Mouse (Mus musculus): ENCODE measurements around the gene Cilp2. TPM values are rescaled to one million over a fixed set of nuclear protein-coding genes. Genes with fewer than 3 reads are reported as not detected.

The Cilp2 gene
- polyA plus RNA-seq, 1 experiment from 2014 or later = 0.78 TPM

- no peak overlapping the region for H3K4me2 ChIP-seq
- H3K36me3 ChIP-seq = no peaks in the 10 kb centered on the region
- H3K4me3 ChIP-seq (replicated peaks) = no peak overlapping the region
- no peaks in the 10 kb centered on the region for H3K9me3 ChIP-seq
- 84% methylated on average over 11 of the region's 11 CpGs for WGBS
- H3K9ac ChIP-seq (replicated peaks) = no peak overlapping the region
- no peaks in the 10 kb centered on the region; the same call in none of the 2 replicates for H3K27me3 ChIP-seq
- H3K27ac ChIP-seq = no peak overlapping the region
- H3K4me1 ChIP-seq (replicated peaks) = no peaks in the 10 kb centered on the region
- ATAC-seq (ENCODE audit: insufficient number of reproducible peaks, insufficient read depth, low FRiP score, low TSS enrichment, low read depth) = no peak
These were observed 17.3 kb downstream of the Cilp2 start for GRCm38 (mm10) chr8:69870003-69870765.

GRCm38 (mm10) chr8:69867696-69868326, 19.7 kb downstream of the Cilp2 start:
- H3K9me3 ChIP-seq = no peaks in the 10 kb centered on the region
- no peak overlapping the region for H3K4me3 ChIP-seq (replicated peaks)
- no peaks in the 10 kb centered on the region; the same call in 1 of the 2 replicates for H3K27me3 ChIP-seq
- H3K4me1 ChIP-seq (replicated peaks) = no peaks in the 10 kb centered on the region
- H3K9ac ChIP-seq (replicated peaks) = no peak overlapping the region
- 0 out of 2 replicates have a peak, but pooled peaks cover 5% of the 10 kb centered on the region for H3K36me3 ChIP-seq
- 72% methylated on average over 5 of the region's 5 CpGs for WGBS
- ATAC-seq (ENCODE audit: insufficient number of reproducible peaks, insufficient read depth, low FRiP score, low TSS enrichment, low read depth) = no peak
- no peak overlapping the region for H3K27ac ChIP-seq
- H3K4me2 ChIP-seq = no peak overlapping the region

GRCm38 (mm10) chr8:69864180-69864579, 23.3 kb downstream of the Cilp2 start:
- Histone ChIP-seq H3K4me3 (replicated peaks) (no peak overlapping the region), H3K9me3 (no peaks in the 10 kb centered on the region), H3K4me2 (no peak overlapping the region), H3K9ac (replicated peaks) (no peak overlapping the region), H3K27me3 (no peaks in the 10 kb centered on the region), H3K36me3 (0 out of 2 replicates have a peak, but pooled peaks cover 8% of the 10 kb centered on the region), H3K27ac (no peak overlapping the region), H3K4me1 (replicated peaks) (no peaks in the 10 kb centered on the region)
- no peak for ATAC-seq (ENCODE audit: insufficient number of reproducible peaks, insufficient read depth, low FRiP score, low TSS enrichment, low read depth)
- WGBS = 73% methylated on average over 5 of the region's 5 CpGs

DNA sequence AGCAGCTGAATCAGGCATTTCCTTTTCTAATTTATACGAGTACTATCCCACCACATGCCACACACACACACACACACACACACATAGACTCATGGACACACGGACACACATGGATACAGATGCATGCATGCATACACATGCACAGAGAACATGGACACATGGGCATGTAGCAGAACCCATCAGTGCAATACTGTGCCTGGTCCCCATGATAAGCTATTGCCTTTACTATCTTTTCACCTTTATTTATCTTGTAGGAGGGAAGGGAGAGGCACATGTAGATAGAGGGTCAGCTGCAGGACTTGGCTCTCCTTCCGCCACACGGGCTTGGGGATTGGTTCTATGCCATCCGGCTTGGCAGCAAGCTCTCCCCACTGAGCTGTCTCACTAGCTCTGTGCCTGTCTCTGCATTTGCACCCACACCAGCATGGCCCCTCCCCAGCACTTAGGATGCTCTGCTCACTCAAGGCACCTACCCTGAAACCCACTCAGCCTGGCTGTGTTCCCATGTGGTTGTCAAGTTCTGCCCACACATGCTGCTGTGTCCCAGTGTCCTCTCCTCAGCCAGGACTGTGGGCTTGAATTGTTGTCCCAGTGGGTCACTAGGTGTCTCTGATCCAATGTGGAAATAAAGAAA, 24.0 kb downstream of the Cilp2 start:
- Histone ChIP-seq H3K4me3 (replicated peaks) (no peak overlapping the region), H3K4me1 (replicated peaks) (no peaks in the 10 kb centered on the region), H3K27me3 (no peaks in the 10 kb centered on the region), H3K27ac (no peak overlapping the region), H3K36me3 (0 out of 2 replicates have a peak, but pooled peaks cover 8% of the 10 kb centered on the region), H3K4me2 (no peak overlapping the region), H3K9ac (replicated peaks) (no peak overlapping the region), H3K9me3 (no peaks in the 10 kb centered on the region)
- no peak for ATAC-seq (ENCODE audit: insufficient number of reproducible peaks, insufficient read depth, low FRiP score, low TSS enrichment, low read depth)
- WGBS = 87% methylated on average over 5 of the region's 5 CpGs

DNA sequence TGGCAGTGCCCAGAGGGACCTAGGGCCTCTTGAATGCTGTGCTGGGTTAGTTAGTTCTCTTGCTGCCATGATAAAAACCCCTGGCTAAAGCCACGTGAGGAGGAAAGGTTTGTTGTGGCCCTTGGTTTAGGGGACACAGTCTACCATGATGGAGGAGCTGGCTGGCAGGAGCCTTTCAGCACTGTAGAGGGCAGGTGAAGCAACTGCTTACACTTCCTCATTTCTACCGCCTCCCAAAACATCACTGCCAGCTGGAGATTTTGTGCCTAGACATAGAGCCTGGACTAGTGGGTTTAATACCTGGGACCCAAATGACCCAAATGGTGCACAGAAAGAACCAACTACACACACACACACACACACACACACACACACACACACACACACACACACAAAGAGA, 26.2 kb downstream of the Cilp2 start:
- H3K9me3 ChIP-seq = no peaks in the 10 kb centered on the region
- no peak overlapping the region for H3K4me2 ChIP-seq
- no peak overlapping the region for H3K27ac ChIP-seq
- H3K4me3 ChIP-seq (replicated peaks) = no peak overlapping the region
- 67% methylated on average over 2 of the region's 2 CpGs for WGBS
- no peak for ATAC-seq (ENCODE audit: insufficient number of reproducible peaks, insufficient read depth, low FRiP score, low TSS enrichment, low read depth)
- 0 out of 2 replicates have a peak, but pooled peaks cover 8% of the 10 kb centered on the region for H3K36me3 ChIP-seq
- H3K27me3 ChIP-seq = no peaks in the 10 kb centered on the region
- 0 out of 2 replicates have a peak overlapping the region, but pooled peaks have one; percentile 18 for H3K9ac ChIP-seq (replicated peaks)
- no peaks in the 10 kb centered on the region for H3K4me1 ChIP-seq (replicated peaks)

DNA sequence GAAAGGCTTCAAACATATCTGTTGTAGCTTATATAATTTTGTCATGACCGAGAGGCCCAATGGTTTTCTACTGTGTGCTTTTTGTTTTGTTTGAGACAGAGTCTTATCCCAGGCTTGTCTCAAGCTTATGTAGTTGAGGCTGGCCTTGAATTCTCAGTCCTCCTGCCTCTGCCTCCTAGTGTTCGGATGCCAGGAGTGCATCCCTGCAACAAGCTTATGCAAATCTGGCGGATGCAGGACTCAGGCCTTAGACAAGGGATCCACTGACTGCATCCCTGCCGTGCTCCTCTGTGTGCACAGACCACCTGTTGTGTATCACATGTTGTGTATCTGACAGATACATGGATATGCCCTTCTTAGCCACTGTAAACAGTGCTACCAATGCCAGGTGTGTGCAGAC, 26.7 kb downstream of the Cilp2 start:
- H3K4me3 ChIP-seq (replicated peaks) = no peak overlapping the region
- no peaks in the 10 kb centered on the region for H3K27me3 ChIP-seq
- no peaks in the 10 kb centered on the region for H3K9me3 ChIP-seq
- H3K4me2 ChIP-seq = no peak overlapping the region
- 63% methylated on average over 4 of the region's 4 CpGs for WGBS
- 0 out of 2 replicates have a peak, but pooled peaks cover 8% of the 10 kb centered on the region for H3K36me3 ChIP-seq
- H3K9ac ChIP-seq (replicated peaks) = 0 out of 2 replicates have a peak overlapping the region, but pooled peaks have one; percentile 18
- H3K27ac ChIP-seq = no peak overlapping the region
- no peak for ATAC-seq (ENCODE audit: insufficient number of reproducible peaks, insufficient read depth, low FRiP score, low TSS enrichment, low read depth)
- H3K4me1 ChIP-seq (replicated peaks) = no peaks in the 10 kb centered on the region

DNA sequence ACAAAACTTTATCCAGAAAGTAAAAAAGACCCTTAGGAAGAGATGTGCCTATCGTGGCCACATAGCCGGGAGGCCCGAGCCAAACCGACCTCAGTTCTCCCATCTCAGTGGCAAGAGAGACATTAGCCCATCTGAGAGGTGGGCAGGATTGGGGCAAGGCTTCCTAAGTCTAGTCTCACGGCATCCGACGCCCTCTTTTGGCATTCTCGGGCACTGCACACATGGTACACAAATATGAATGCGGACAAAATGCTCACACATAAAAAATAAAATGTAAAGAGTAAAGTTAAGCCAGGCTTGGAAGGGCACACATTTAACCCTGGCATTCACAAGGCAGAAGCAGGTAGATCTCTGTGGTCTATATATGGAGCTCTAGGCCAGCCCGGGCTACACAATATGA, 33.6 kb downstream of the Cilp2 start:
- ATAC-seq (ENCODE audit: insufficient number of reproducible peaks, insufficient read depth, low FRiP score, low TSS enrichment, low read depth) = no peak
- no peak overlapping the region for H3K4me3 ChIP-seq (replicated peaks)
- H3K27ac ChIP-seq = no peak overlapping the region
- no peaks in the 10 kb centered on the region for H3K27me3 ChIP-seq
- 92% methylated on average over 10 of the region's 10 CpGs for WGBS
- no peaks in the 10 kb centered on the region for H3K36me3 ChIP-seq
- no peak overlapping the region for H3K9ac ChIP-seq (replicated peaks)
- H3K4me2 ChIP-seq = no peak overlapping the region
- no peaks in the 10 kb centered on the region for H3K4me1 ChIP-seq (replicated peaks)
- H3K9me3 ChIP-seq = peaks cover 4% of the 10 kb centered on the region; the same call in 1 of the 2 replicates

- 78% methylated on average over 7 of the region's 7 CpGs for WGBS
- Histone ChIP-seq H3K36me3 (no peaks in the 10 kb centered on the region), H3K27ac (no peak overlapping the region), H3K27me3 (no peaks in the 10 kb centered on the region), H3K9ac (replicated peaks) (no peak overlapping the region), H3K4me3 (replicated peaks) (no peak overlapping the region), H3K4me2 (no peak overlapping the region), H3K4me1 (replicated peaks) (no peaks in the 10 kb centered on the region), H3K9me3 (peaks cover 4% of the 10 kb centered on the region; the same call in 1 of the 2 replicates)
- no peak for ATAC-seq (ENCODE audit: insufficient number of reproducible peaks, insufficient read depth, low FRiP score, low TSS enrichment, low read depth)
These were observed 36.5 kb downstream of the Cilp2 start for GRCm38 (mm10) chr8:69850926-69851506.

- H3K9ac ChIP-seq (replicated peaks) = no peak overlapping the region
- H3K9me3 ChIP-seq = peaks cover 4% of the 10 kb centered on the region; the same call in 1 of the 2 replicates
- WGBS = 47% methylated on average over 3 of the region's 3 CpGs
- H3K36me3 ChIP-seq = no peaks in the 10 kb centered on the region
- no peak overlapping the region for H3K27ac ChIP-seq
- no peak overlapping the region for H3K4me2 ChIP-seq
- no peaks in the 10 kb centered on the region for H3K4me1 ChIP-seq (replicated peaks)
- no peaks in the 10 kb centered on the region for H3K27me3 ChIP-seq
- no peak overlapping the region for H3K4me3 ChIP-seq (replicated peaks)
- ATAC-seq (ENCODE audit: insufficient number of reproducible peaks, insufficient read depth, low FRiP score, low TSS enrichment, low read depth) = no peak
These were observed 37.6 kb downstream of the Cilp2 start for GRCm38 (mm10) chr8:69849899-69850298.

DNA sequence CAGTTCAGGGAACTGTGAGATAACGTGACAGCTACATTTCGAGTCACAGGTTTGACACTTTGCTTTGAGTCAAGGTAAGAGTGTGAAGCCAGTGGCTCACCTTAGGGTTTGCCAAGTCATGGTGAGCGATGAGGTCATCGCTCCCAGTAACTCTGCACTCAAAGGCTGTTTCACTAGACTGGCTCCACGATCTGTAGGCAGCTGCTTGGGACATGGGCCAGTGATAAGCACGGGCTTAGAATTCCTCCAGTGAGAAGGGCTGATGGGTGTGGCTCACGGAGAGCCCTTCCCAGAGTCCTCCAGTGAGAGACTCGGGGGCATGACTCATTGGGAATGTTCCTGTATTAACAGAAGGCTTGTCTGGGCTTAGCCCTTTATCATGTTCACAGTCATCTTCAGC, 38.5 kb downstream of the Cilp2 start:
- no peaks in the 10 kb centered on the region for H3K4me1 ChIP-seq (replicated peaks)
- no peaks in the 10 kb centered on the region for H3K27me3 ChIP-seq
- no peak overlapping the region for H3K4me2 ChIP-seq
- ATAC-seq (ENCODE audit: insufficient number of reproducible peaks, insufficient read depth, low FRiP score, low TSS enrichment, low read depth) = no peak
- H3K36me3 ChIP-seq = no peaks in the 10 kb centered on the region
- 86% methylated on average over 8 of the region's 8 CpGs for WGBS
- H3K4me3 ChIP-seq (replicated peaks) = no peak overlapping the region
- H3K27ac ChIP-seq = no peak overlapping the region
- peaks cover 4% of the 10 kb centered on the region; the same call in 1 of the 2 replicates for H3K9me3 ChIP-seq
- H3K9ac ChIP-seq (replicated peaks) = no peak overlapping the region
